ENCODE assay signal across 19 mouse cellular contexts in the genomic region with DNA sequence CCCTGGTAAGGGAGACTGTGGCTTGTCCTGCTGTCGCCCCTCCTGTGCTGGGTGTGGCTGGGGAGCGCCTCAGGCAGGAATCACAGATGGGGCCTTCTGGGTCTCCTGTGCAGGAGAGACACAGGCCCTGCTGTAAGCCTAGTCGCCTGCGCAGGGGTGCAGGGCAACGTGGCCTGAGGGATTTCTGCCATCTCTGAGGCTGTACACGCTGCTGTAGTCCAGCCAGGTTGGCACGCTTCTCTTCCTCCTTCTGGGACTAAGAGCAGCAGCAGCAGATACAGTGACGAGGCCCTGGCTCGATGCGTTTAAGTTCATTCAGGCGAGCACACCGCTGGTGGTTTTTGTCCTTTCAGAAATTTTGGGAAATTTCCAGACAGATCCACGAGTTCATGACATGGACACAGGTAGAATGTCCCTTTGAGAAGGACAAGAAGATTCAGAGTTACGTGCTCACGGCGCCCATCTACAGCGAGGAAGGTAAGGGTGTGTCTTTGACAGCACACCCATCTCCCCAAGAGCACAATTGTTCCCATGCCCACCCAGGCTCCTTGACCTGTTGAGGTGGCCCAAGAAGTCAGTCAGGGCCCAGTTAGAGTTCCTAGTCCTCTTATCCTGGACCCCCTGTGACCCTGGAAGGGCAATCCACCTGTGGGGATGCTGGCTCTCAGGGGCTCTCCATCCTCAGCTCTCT. TPM values are rescaled to one million over a fixed set of nuclear protein-coding genes. Genes with fewer than 3 reads are reported as not detected.
A peak's percentile ranks its signal among the peaks of the same experiment; 100 is the strongest.
DNase-seq lines count a peak whose midpoint lies in the region; ATAC-seq lines count a peak whose summit lies in the region.
"Had no signal": no experiment of that assay in that cellular context is flagged by ENCODE, and none has a peak within 500 bp of the region (broad histone marks: within the 10 kb centered on the region; RNA-seq: fewer than 3 reads in every experiment).

No protein-coding gene starts in this region.

- DNase-seq in frontal cortex, postnatal 25 days (ENCODE audit: low spot score in 2 of 2): peak; percentile 2
- no peak for DNase-seq in frontal cortex, postnatal 36 days (ENCODE audit: low spot score in 2 of 2)
- peak; percentile 2 to 5 for DNase-seq in layer of hippocampus, postnatal 25 days (ENCODE audit: extremely low spot score in 1 of 2, low spot score in 1 of 2)
- no peak for DNase-seq in layer of hippocampus, adult 9-11 months
- peak; percentile 9 for DNase-seq in midbrain, embryonic 10.5 days (ENCODE audit: low spot score)
- DNase-seq: adrenal gland, adult 8-10 months; adrenal gland, postnatal 36 days; B cell, adult 2 months; forebrain, postnatal 0 days; gastrocnemius, postnatal 36 days; heart, adult 18-20 months had no signal

- H3K4me1 ChIP-seq in midbrain, embryonic 10.5 days: no peaks in the 10 kb centered on the region
- H3K4me1 ChIP-seq in midbrain, embryonic 16.5 days (ENCODE audit: control insufficient read depth, insufficient read depth, low read length): no peaks in the 10 kb centered on the region
- no peaks in the 10 kb centered on the region for H3K4me1 ChIP-seq in limb, embryonic 12.5 days (replicated peaks)
- H3K4me1 ChIP-seq: forebrain, embryonic 13.5 days; heart, embryonic 10.5 days; heart, embryonic 15.5 days had no signal

- no peaks in the 10 kb centered on the region for H3K9me3 ChIP-seq in midbrain, embryonic 10.5 days (replicated peaks)
- no peaks in the 10 kb centered on the region for H3K9me3 ChIP-seq in midbrain, embryonic 16.5 days (replicated peaks; ENCODE audit: control insufficient read depth, low read length, poor library complexity, severe bottlenecking)
- H3K9me3 ChIP-seq in limb, embryonic 12.5 days: no peaks in the 10 kb centered on the region
- H3K9me3 ChIP-seq: embryonic facial prominence, embryonic 10.5 days; forebrain, embryonic 13.5 days; G1E; heart, embryonic 10.5 days; heart, embryonic 15.5 days had no signal

- H3K4me3 ChIP-seq in midbrain, embryonic 10.5 days: no peak overlapping the region
- H3K4me3 ChIP-seq in midbrain, embryonic 16.5 days (ENCODE audit: low read depth, low read length): no peak overlapping the region
- H3K4me3 ChIP-seq in limb, embryonic 12.5 days (replicated peaks): no peak overlapping the region
- H3K4me3 ChIP-seq: embryonic facial prominence, embryonic 10.5 days; forebrain, embryonic 13.5 days; heart, embryonic 10.5 days; heart, embryonic 15.5 days had no signal

- no peak overlapping the region for H3K27ac ChIP-seq in midbrain, embryonic 10.5 days (replicated peaks)
- no peak overlapping the region for H3K27ac ChIP-seq in midbrain, embryonic 16.5 days (ENCODE audit: low read length)
- H3K27ac ChIP-seq in limb, embryonic 12.5 days: no peak overlapping the region
- H3K27ac ChIP-seq: embryonic facial prominence, embryonic 10.5 days; forebrain, embryonic 13.5 days; heart, embryonic 10.5 days; heart, embryonic 15.5 days had no signal

- no peak overlapping the region for H3K9ac ChIP-seq in midbrain, embryonic 16.5 days (ENCODE audit: low read depth, low read length)
- 0 out of 2 replicates have a peak overlapping the region, but pooled peaks have one; percentile 4 for H3K9ac ChIP-seq in limb, embryonic 12.5 days (replicated peaks)
- H3K9ac ChIP-seq: forebrain, embryonic 13.5 days; forebrain, postnatal 0 days; heart, embryonic 15.5 days had no signal

- no peak for ATAC-seq in midbrain, embryonic 16.5 days
- ATAC-seq in limb, embryonic 12.5 days (ENCODE audit: insufficient number of reproducible peaks, insufficient read depth, low FRiP score, low TSS enrichment, low read depth): no peak
- ATAC-seq: CD4-positive, CD25-positive, alpha-beta regulatory T cell, adult 4 months; forebrain, embryonic 13.5 days; forebrain, postnatal 0 days had no signal

- H3K4me2 ChIP-seq in midbrain, embryonic 16.5 days (ENCODE audit: low read length): no peak overlapping the region
- H3K4me2 ChIP-seq in limb, embryonic 12.5 days: no peak overlapping the region
- H3K4me2 ChIP-seq: forebrain, embryonic 13.5 days; heart, embryonic 15.5 days had no signal

- H3K36me3 ChIP-seq in midbrain, embryonic 10.5 days: no peaks in the 10 kb centered on the region
- peaks cover 8% of the 10 kb centered on the region; the same call in 1 of the 2 replicates for H3K36me3 ChIP-seq in midbrain, embryonic 16.5 days (ENCODE audit: control insufficient read depth, insufficient read depth, low read length)
- H3K36me3 ChIP-seq in limb, embryonic 12.5 days: no peaks in the 10 kb centered on the region
- H3K36me3 ChIP-seq: embryonic facial prominence, embryonic 10.5 days; G1E; heart, embryonic 10.5 days; heart, embryonic 15.5 days had no signal

- WGBS in midbrain, embryonic 10.5 days: 85% methylated on average over 17 of the region's 17 CpGs
- WGBS in midbrain, embryonic 16.5 days: 82% methylated on average over 17 of the region's 17 CpGs
- WGBS in limb, embryonic 12.5 days: 83% methylated on average over 17 of the region's 17 CpGs

- H3K27me3 ChIP-seq in midbrain, embryonic 10.5 days (ENCODE audit: low read depth, poor library complexity, severe bottlenecking): no peaks in the 10 kb centered on the region
- no peaks in the 10 kb centered on the region for H3K27me3 ChIP-seq in midbrain, embryonic 16.5 days (ENCODE audit: control insufficient read depth, insufficient read depth, low read depth, low read length)
- no peaks in the 10 kb centered on the region; the same call in 1 of the 2 replicates for H3K27me3 ChIP-seq in limb, embryonic 12.5 days
- H3K27me3 ChIP-seq: forebrain, embryonic 13.5 days; heart, embryonic 15.5 days had no signal

RNA-seq across cellular contexts. Expression of a gene that starts 50.0 kb away (rescaled TPM):
- 10 to 100 TPM; 10.7 to 11.2 TPM for total RNA-seq in layer of hippocampus, postnatal 25 days (2021)
- 6.3 and 6.5 TPM in 2 replicates for polyA plus RNA-seq in midbrain, embryonic 10.5 days (2016; fragmentation: Nextera tagmentation; extraction: Ambion mirVana)
- 10.4 and 11.8 TPM in 2 replicates for polyA plus RNA-seq in midbrain, embryonic 16.5 days (2015; fragmentation: Nextera tagmentation; extraction: Ambion mirVana)
- polyA plus RNA-seq in limb, embryonic 12.5 days (2016; fragmentation: Nextera tagmentation; extraction: Ambion mirVana): 12.1 and 12.8 TPM in 2 replicates

Comparison
In these comparisons a context has a peak if more than half of its experiments do, and no peak if none do; other contexts are left out.
1. DNase-seq: peak in frontal cortex, postnatal 25 days (2 of 2), layer of hippocampus, postnatal 25 days (2 of 2) and midbrain, embryonic 10.5 days (single experiment); none in frontal cortex, postnatal 36 days (0 of 2) and layer of hippocampus, adult 9-11 months (single experiment).